Mouse (Mus musculus): ENCODE data around the gene Bcl2l11. TPM values are rescaled to one million over a fixed set of nuclear protein-coding genes. Genes with fewer than 3 reads are reported as not detected.

Bcl2l11 gene
- polyA plus RNA-seq, 1 experiment from 2014 or later = 20.4 TPM

- no peak overlapping the region for H3K9ac ChIP-seq (ENCODE audit: low read length)
Measured at GRCm38 (mm10) chr2:128143992-128144391, 18.2 kb downstream of the Bcl2l11 start.

GRCm38 (mm10) chr2:128145433-128145832 is 19.6 kb downstream of the Bcl2l11 start:
- Histone ChIP-seq H3K36me3 (ENCODE audit: control insufficient read depth, insufficient read depth) (peaks cover 34% of the 10 kb centered on the region), H3K9ac (ENCODE audit: low read length) (no peak overlapping the region), H3K4me3 (ENCODE audit: low read length) (no peak overlapping the region), H3K27ac (ENCODE audit: low read length) (no peak overlapping the region), H3K9me3 (replicated peaks; ENCODE audit: control insufficient read depth, low read length) (no peaks in the 10 kb centered on the region), H3K27me3 (ENCODE audit: control insufficient read depth, insufficient read depth, low read length) (no peaks in the 10 kb centered on the region), H3K4me1 (ENCODE audit: control insufficient read depth, insufficient read depth, low read length) (peaks cover 27% of the 10 kb centered on the region), H3K4me2 (ENCODE audit: low read depth, low read length) (no peak overlapping the region)
- ATAC-seq (replicated peaks; ENCODE audit: extremely low read depth, insufficient read depth, low FRiP score) = no peak
- 88% methylated on average over 3 of the region's 3 CpGs for WGBS

More at GRCm38 (mm10) chr2:128143992-128144391, 18.2 kb downstream of the Bcl2l11 start:
- H3K4me3 ChIP-seq (ENCODE audit: low read length) = no peak overlapping the region
- H3K27ac ChIP-seq (ENCODE audit: low read length) = no peak overlapping the region
- peaks cover 41% of the 10 kb centered on the region for H3K4me1 ChIP-seq (ENCODE audit: control insufficient read depth, insufficient read depth, low read length)
- peaks cover 26% of the 10 kb centered on the region for H3K36me3 ChIP-seq (ENCODE audit: control insufficient read depth, insufficient read depth)
- H3K9me3 ChIP-seq (replicated peaks; ENCODE audit: control insufficient read depth, low read length) = no peaks in the 10 kb centered on the region
- no peak for ATAC-seq (replicated peaks; ENCODE audit: extremely low read depth, insufficient read depth, low FRiP score)
- H3K4me2 ChIP-seq (ENCODE audit: low read depth, low read length) = no peak overlapping the region
- no peaks in the 10 kb centered on the region for H3K27me3 ChIP-seq (ENCODE audit: control insufficient read depth, insufficient read depth, low read length)

- no peak for ATAC-seq (replicated peaks; ENCODE audit: extremely low read depth, insufficient read depth, low FRiP score)
- WGBS = 70% methylated on average over 5 of the region's 5 CpGs
- no peak overlapping the region for H3K27ac ChIP-seq (ENCODE audit: low read length)
- no peaks in the 10 kb centered on the region for H3K27me3 ChIP-seq (ENCODE audit: control insufficient read depth, insufficient read depth, low read length)
- H3K4me3 ChIP-seq (ENCODE audit: low read length) = no peak overlapping the region
- H3K4me2 ChIP-seq (ENCODE audit: low read depth, low read length) = no peak overlapping the region
- H3K9me3 ChIP-seq (replicated peaks; ENCODE audit: control insufficient read depth, low read length) = no peaks in the 10 kb centered on the region
- H3K36me3 ChIP-seq (ENCODE audit: control insufficient read depth, insufficient read depth) = peaks cover 30% of the 10 kb centered on the region
- no peak overlapping the region for H3K9ac ChIP-seq (ENCODE audit: low read length)
- peaks cover 36% of the 10 kb centered on the region for H3K4me1 ChIP-seq (ENCODE audit: control insufficient read depth, insufficient read depth, low read length)
Measured at GRCm38 (mm10) chr2:128149596-128149995, 23.8 kb downstream of the Bcl2l11 start.

- peaks cover 26% of the 10 kb centered on the region for H3K36me3 ChIP-seq (ENCODE audit: control insufficient read depth, insufficient read depth)
- H3K4me3 ChIP-seq (ENCODE audit: low read length) = no peak overlapping the region
- no peaks in the 10 kb centered on the region for H3K27me3 ChIP-seq (ENCODE audit: control insufficient read depth, insufficient read depth, low read length)
- no peak for ATAC-seq (replicated peaks; ENCODE audit: extremely low read depth, insufficient read depth, low FRiP score)
- H3K27ac ChIP-seq (ENCODE audit: low read length) = peak overlapping the region; percentile 5; the same call in 1 of the 2 replicates
- no peak overlapping the region for H3K4me2 ChIP-seq (ENCODE audit: low read depth, low read length)
- 82% methylated on average over 9 of the region's 9 CpGs for WGBS
- H3K9ac ChIP-seq (ENCODE audit: low read length) = no peak overlapping the region
- H3K9me3 ChIP-seq (replicated peaks; ENCODE audit: control insufficient read depth, low read length) = no peaks in the 10 kb centered on the region
- peaks cover 50% of the 10 kb centered on the region for H3K4me1 ChIP-seq (ENCODE audit: control insufficient read depth, insufficient read depth, low read length)
Measured at GRCm38 (mm10) chr2:128152211-128152610, 26.4 kb downstream of the Bcl2l11 start.

GRCm38 (mm10) chr2:128152845-128153550 is 27.2 kb downstream of the Bcl2l11 start:
- 59% methylated on average over 16 of the region's 16 CpGs for WGBS
- no peaks in the 10 kb centered on the region for H3K27me3 ChIP-seq (ENCODE audit: control insufficient read depth, insufficient read depth, low read length)
- H3K9ac ChIP-seq (ENCODE audit: low read length) = peak overlapping the region; percentile 49; the same call in 1 of the 2 replicates
- H3K9me3 ChIP-seq (replicated peaks; ENCODE audit: control insufficient read depth, low read length) = no peaks in the 10 kb centered on the region
- H3K4me3 ChIP-seq (ENCODE audit: low read length) = no peak overlapping the region
- H3K27ac ChIP-seq (ENCODE audit: low read length) = peak overlapping the region; percentile 77
- H3K36me3 ChIP-seq (ENCODE audit: control insufficient read depth, insufficient read depth) = peaks cover 18% of the 10 kb centered on the region
- peak overlapping the region; percentile 30 for H3K4me2 ChIP-seq (ENCODE audit: low read depth, low read length)
- H3K4me1 ChIP-seq (ENCODE audit: control insufficient read depth, insufficient read depth, low read length) = peaks cover 46% of the 10 kb centered on the region
- peak; percentile 33 for ATAC-seq (replicated peaks; ENCODE audit: extremely low read depth, insufficient read depth, low FRiP score)

- H3K4me3 ChIP-seq (ENCODE audit: low read length) = no peak overlapping the region
- peak overlapping the region; percentile 30 for H3K4me2 ChIP-seq (ENCODE audit: low read depth, low read length)
- peaks cover 51% of the 10 kb centered on the region for H3K4me1 ChIP-seq (ENCODE audit: control insufficient read depth, insufficient read depth, low read length)
- H3K27ac ChIP-seq (ENCODE audit: low read length) = peak overlapping the region; percentile 77
- ATAC-seq (replicated peaks; ENCODE audit: extremely low read depth, insufficient read depth, low FRiP score) = no peak; the same call in 1 of the 2 replicates
- no peaks in the 10 kb centered on the region for H3K9me3 ChIP-seq (replicated peaks; ENCODE audit: control insufficient read depth, low read length)
- H3K36me3 ChIP-seq (ENCODE audit: control insufficient read depth, insufficient read depth) = peaks cover 13% of the 10 kb centered on the region
- 40% methylated on average over 11 of the region's 11 CpGs for WGBS
- H3K9ac ChIP-seq (ENCODE audit: low read length) = peak overlapping the region; percentile 49
- H3K27me3 ChIP-seq (ENCODE audit: control insufficient read depth, insufficient read depth, low read length) = no peaks in the 10 kb centered on the region
Measured at GRCm38 (mm10) chr2:128153551-128153910, 27.7 kb downstream of the Bcl2l11 start.

GRCm38 (mm10) chr2:128155412-128156066 is 29.7 kb downstream of the Bcl2l11 start:
- ATAC-seq (replicated peaks; ENCODE audit: extremely low read depth, insufficient read depth, low FRiP score) = 0 out of 2 replicates have a peak, but pooled peaks have one; percentile 19

GRCm38 (mm10) chr2:128156067-128156462 is 30.2 kb downstream of the Bcl2l11 start:
- Histone ChIP-seq H3K27me3 (ENCODE audit: control insufficient read depth, insufficient read depth, low read length) (no peaks in the 10 kb centered on the region), H3K9ac (ENCODE audit: low read length) (no peak overlapping the region), H3K36me3 (ENCODE audit: control insufficient read depth, insufficient read depth) (peaks cover 9% of the 10 kb centered on the region; the same call in 1 of the 2 replicates), H3K4me3 (ENCODE audit: low read length) (no peak overlapping the region), H3K4me2 (ENCODE audit: low read depth, low read length) (no peak overlapping the region), H3K27ac (ENCODE audit: low read length) (no peak overlapping the region; the same call in 1 of the 2 replicates), H3K4me1 (ENCODE audit: control insufficient read depth, insufficient read depth, low read length) (peaks cover 67% of the 10 kb centered on the region), H3K9me3 (replicated peaks; ENCODE audit: control insufficient read depth, low read length) (no peaks in the 10 kb centered on the region)
- WGBS = 75% methylated on average over 5 of the region's 5 CpGs
- ATAC-seq (replicated peaks; ENCODE audit: extremely low read depth, insufficient read depth, low FRiP score) = no peak

More at GRCm38 (mm10) chr2:128155412-128156066, 29.7 kb downstream of the Bcl2l11 start:
- Histone ChIP-seq H3K27me3 (ENCODE audit: control insufficient read depth, insufficient read depth, low read length) (no peaks in the 10 kb centered on the region), H3K36me3 (ENCODE audit: control insufficient read depth, insufficient read depth) (peaks cover 9% of the 10 kb centered on the region; the same call in 1 of the 2 replicates), H3K9ac (ENCODE audit: low read length) (no peak overlapping the region), H3K4me1 (ENCODE audit: control insufficient read depth, insufficient read depth, low read length) (peaks cover 67% of the 10 kb centered on the region), H3K27ac (ENCODE audit: low read length) (no peak overlapping the region; the same call in 1 of the 2 replicates), H3K9me3 (replicated peaks; ENCODE audit: control insufficient read depth, low read length) (no peaks in the 10 kb centered on the region), H3K4me3 (ENCODE audit: low read length) (no peak overlapping the region), H3K4me2 (ENCODE audit: low read depth, low read length) (no peak overlapping the region)
- 87% methylated on average over 13 of the region's 13 CpGs for WGBS

All from heart, embryonic 16.5 days (tissue).